Mouse (Mus musculus): ENCODE data around the gene Eva1c. TPM values are rescaled to one million over a fixed set of nuclear protein-coding genes. Genes with fewer than 3 reads are reported as not detected.

Eva1c gene
- polyA plus RNA-seq, 1 experiment = 2.2 TPM

DNA sequence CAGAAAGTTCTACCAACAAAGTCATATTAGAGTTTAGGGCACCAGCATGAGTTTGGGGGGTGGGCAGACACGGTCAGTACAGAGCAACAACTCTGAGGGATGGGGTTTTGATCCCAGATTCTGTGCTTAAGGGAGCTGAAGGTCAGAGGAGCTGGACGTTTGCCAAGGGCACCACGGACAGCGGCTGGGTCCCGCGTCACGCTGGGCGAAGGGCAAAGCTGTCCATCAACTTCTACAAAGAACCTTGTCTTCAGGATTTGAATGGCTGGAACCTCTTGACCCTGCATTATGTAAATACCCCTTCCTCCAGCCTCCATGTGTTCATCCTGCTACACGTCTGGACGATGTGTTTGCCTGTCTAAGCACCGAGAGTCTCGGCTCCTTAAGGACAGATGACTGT, 73.0 kb downstream of the Eva1c start:
- TF ChIP-seq CTCF (IDR thresholded peaks at IDR 0.05; ENCODE audit: borderline replicate concordance, extremely low read depth, insufficient read depth, insufficient read length) (no peak), POLR2A (IDR thresholded peaks at IDR 0.05; ENCODE audit: borderline replicate concordance, extremely low read depth, insufficient read depth, insufficient read length, poor library complexity, severe bottlenecking) (no peak)
- DNase-seq (ENCODE audit: low read depth) = no peak

DNA sequence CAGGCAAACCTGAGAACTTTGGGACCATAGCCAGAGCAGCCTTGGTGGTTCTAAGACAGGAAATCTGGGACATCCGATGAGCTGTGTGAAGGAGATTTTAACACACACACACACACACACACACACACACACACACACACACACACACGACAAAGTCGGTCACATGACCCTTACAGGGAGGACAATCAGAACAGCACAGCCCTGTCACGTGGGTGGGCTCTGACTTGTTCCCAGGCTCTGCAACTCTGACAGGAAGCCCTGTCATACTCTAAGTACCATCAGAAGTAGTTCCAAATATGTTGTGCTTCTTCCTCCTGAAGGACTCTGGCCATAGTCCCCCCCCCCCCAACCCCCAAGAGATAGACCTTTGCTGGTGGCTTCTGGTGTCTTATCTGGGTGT, 74.8 kb downstream of the Eva1c start:
- TF ChIP-seq POLR2A (IDR thresholded peaks at IDR 0.05; ENCODE audit: borderline replicate concordance, extremely low read depth, insufficient read depth, insufficient read length, poor library complexity, severe bottlenecking) = no peak
- no peak for DNase-seq (ENCODE audit: low read depth)

DNA sequence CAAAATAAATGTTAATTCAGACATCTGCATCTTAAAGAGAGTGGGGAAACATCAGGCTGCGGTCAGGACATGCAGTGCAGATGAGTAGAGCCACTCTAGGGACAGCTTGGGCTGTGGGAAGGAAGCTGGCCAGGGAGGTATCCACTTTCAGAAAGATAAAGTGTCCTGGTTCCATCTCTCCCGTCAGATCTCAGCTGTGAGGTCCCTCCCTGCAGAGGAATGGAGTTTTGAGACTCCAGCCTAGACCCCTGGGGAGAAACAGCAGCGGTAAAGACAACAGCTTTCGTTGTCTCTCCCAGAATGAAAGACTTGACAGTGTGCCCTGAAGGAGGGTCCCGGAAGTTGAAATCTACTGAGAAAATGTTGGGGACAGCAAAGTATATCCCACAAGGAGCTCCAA, 76.8 kb downstream of the Eva1c start:
- DNase-seq (ENCODE audit: low read depth) = no peak
- TF ChIP-seq CTCF (IDR thresholded peaks at IDR 0.05; ENCODE audit: borderline replicate concordance, extremely low read depth, insufficient read depth, insufficient read length) = no peak
- no peak for TF ChIP-seq POLR2A (IDR thresholded peaks at IDR 0.05; ENCODE audit: borderline replicate concordance, extremely low read depth, insufficient read depth, insufficient read length, poor library complexity, severe bottlenecking)

DNA sequence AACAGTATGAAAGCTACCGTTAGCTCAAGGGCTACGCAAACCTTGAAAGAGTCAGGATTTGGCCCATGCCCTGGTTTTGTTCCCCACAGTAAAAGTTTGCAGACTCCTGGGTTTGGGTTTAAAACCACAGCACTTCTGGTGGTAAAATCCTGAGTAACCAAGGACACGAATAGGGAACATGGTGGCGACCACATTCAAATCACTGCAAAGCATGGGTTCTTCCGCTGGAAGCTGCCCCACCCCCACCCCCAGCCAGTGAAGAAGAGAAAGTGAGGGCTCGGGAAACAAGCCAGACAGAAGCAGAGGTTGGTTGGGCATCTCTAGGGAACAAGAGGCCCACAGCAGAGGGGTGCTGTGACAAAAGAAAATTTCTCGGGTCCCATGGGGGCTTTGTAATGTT, 80.7 kb downstream of the Eva1c start:
- TF ChIP-seq POLR2A (IDR thresholded peaks at IDR 0.05; ENCODE audit: borderline replicate concordance, extremely low read depth, insufficient read depth, insufficient read length, poor library complexity, severe bottlenecking) (no peak), CTCF (IDR thresholded peaks at IDR 0.05; ENCODE audit: borderline replicate concordance, extremely low read depth, insufficient read depth, insufficient read length) (no peak)
- no peak for DNase-seq (ENCODE audit: low read depth)

DNA sequence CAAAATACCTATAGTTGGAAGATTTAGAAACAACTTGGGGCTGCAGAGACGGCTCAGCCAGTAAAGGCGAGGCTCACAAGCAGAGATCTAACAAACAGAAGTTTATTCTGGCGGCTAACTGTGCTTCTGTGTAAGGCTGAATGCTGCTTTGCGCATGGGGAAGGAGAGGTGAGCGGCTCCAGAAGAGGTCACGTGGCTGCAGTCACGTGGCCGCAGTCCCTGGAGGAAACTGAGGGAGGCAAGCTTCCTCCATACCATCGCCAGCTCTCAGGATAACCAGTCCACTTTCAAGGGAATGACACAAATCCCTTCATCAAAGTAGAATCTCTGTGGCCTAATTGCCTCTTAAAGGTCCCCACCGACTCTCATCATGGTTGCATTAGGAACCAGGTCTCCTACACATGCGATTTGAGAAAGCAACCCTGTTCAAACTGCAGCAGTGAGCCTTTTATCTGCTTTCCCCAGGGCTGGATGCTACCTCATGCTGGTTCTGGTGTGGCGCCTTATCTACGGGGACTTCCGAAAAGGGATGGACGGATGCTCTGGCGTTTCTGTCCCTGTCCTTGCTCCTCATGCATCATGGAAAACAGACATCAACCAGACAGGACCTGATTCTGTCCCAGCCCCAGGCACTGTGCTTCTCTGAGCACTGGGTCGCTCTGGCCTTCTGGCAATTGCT, 84.5 kb downstream of the Eva1c start:
- TF ChIP-seq POLR2A (IDR thresholded peaks at IDR 0.05; ENCODE audit: borderline replicate concordance, extremely low read depth, insufficient read depth, insufficient read length, poor library complexity, severe bottlenecking) (no peak), CTCF (IDR thresholded peaks at IDR 0.05; ENCODE audit: borderline replicate concordance, extremely low read depth, insufficient read depth, insufficient read length) (no peak)

DNA sequence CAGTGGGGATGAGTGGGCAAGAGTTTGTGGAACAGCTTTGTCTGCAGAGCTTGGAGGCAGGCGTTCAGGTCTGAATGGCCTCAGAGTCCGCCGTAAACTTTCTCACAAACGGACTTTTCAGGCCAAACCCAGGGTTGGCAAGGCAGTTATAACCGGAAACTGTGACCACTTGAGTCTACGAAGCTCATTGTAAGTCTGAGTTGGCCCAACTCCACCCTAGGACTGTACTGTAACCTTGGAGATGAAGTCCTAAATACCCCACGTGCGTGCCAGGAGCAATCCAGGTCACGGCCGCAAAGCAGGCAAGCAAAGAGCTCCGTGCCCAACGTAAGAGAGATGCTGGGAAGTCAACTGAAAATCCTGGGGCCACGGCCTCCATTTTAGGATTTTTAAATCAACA, 85.2 kb downstream of the Eva1c start:
- no peak for TF ChIP-seq POLR2A (IDR thresholded peaks at IDR 0.05; ENCODE audit: borderline replicate concordance, extremely low read depth, insufficient read depth, insufficient read length, poor library complexity, severe bottlenecking)
- no peak for TF ChIP-seq CTCF (IDR thresholded peaks at IDR 0.05; ENCODE audit: borderline replicate concordance, extremely low read depth, insufficient read depth, insufficient read length)
- peak; percentile 40 for DNase-seq (ENCODE audit: low read depth)

More for the DNA sequence above, 84.5 kb downstream of the Eva1c start:
- DNase-seq (ENCODE audit: low read depth) = no peak

DNA sequence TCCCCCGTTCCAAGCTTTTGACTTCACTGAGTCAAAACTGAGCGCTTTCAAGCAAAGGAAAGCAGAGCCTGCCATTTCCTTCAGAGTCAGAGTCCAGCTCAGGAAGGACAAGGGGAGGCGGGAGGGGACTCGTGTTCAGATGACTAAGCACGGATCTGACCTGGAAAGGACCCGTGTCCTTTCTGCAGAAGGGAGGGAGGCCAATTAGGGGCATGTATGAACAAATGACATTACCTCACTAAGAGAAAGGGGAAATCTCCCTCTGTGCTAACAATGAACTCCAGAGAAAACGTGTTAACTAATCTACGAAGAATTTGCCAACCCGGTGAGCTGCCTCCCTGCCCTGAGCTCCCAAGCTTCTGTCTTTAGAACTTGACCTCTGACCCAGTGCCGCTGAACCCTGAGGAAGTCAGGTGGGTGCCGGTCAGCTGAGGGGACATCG, 89.5 kb downstream of the Eva1c start:
- DNase-seq (ENCODE audit: low read depth) = peak; percentile 26
- TF ChIP-seq CTCF (IDR thresholded peaks at IDR 0.05; ENCODE audit: borderline replicate concordance, extremely low read depth, insufficient read depth, insufficient read length) (no peak), POLR2A (IDR thresholded peaks at IDR 0.05; ENCODE audit: borderline replicate concordance, extremely low read depth, insufficient read depth, insufficient read length, poor library complexity, severe bottlenecking) (no peak)

DNA sequence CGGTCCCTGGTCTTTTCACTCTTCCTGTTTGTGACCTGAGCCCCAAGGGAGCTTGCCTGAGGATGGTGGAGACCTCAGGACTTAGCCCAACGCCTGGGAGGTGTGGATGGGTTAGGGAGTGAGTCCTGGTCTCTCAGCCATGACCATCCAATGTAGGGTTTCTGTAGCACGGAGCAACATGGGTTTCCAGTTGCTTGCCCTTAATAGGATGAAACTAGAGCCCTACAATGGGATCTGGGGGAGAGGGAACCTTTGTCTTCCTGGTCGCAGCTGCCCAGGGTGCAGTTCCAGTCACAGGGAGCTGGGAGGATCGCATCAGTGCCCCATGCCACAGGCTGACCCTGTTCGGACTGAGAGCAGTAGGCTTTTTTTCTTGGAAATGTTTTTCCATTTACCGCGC, 90.6 kb downstream of the Eva1c start:
- TF ChIP-seq CTCF (IDR thresholded peaks at IDR 0.05; ENCODE audit: borderline replicate concordance, extremely low read depth, insufficient read depth, insufficient read length) (no peak), POLR2A (IDR thresholded peaks at IDR 0.05; ENCODE audit: borderline replicate concordance, extremely low read depth, insufficient read depth, insufficient read length, poor library complexity, severe bottlenecking) (no peak)
- DNase-seq (ENCODE audit: low read depth) = no peak

DNA sequence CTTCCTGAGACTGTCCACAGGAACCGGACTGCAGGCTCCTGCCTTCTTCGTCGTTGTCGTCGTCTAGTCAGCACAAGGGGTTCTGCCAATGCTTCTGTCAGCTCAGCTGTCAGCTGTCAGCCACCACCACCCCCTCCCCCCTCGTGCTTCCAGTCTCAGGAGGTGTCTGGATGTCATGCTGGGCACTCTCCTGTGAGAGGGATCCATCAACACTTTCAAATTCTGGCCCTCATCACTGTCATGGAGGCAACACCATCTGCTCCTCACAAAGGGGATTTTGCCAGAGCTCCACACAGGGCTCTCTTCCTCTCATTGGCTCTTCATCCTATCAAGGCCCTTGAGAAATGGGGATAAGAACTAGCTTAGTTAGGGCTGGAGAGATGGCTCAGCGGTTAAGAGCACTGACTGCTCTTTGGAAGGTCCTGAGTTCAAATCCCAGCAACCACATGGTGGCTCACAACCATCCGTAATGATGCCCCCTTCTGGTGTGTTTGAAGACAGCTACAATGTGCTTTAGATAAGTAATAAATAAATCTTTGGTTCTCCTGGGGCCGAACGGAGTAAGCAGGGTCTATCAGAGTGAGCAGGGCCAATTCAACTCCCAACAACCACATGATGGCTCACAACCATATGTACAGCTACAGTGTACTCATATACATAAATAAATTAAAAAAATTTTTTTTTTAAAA, 95.1 kb downstream of the Eva1c start:
- peak; percentile 88 for DNase-seq (ENCODE audit: low read depth)
- TF ChIP-seq CTCF (IDR thresholded peaks at IDR 0.05; ENCODE audit: borderline replicate concordance, extremely low read depth, insufficient read depth, insufficient read length) = no peak
- TF ChIP-seq POLR2A (IDR thresholded peaks at IDR 0.05; ENCODE audit: borderline replicate concordance, extremely low read depth, insufficient read depth, insufficient read length, poor library complexity, severe bottlenecking) = no peak

DNA sequence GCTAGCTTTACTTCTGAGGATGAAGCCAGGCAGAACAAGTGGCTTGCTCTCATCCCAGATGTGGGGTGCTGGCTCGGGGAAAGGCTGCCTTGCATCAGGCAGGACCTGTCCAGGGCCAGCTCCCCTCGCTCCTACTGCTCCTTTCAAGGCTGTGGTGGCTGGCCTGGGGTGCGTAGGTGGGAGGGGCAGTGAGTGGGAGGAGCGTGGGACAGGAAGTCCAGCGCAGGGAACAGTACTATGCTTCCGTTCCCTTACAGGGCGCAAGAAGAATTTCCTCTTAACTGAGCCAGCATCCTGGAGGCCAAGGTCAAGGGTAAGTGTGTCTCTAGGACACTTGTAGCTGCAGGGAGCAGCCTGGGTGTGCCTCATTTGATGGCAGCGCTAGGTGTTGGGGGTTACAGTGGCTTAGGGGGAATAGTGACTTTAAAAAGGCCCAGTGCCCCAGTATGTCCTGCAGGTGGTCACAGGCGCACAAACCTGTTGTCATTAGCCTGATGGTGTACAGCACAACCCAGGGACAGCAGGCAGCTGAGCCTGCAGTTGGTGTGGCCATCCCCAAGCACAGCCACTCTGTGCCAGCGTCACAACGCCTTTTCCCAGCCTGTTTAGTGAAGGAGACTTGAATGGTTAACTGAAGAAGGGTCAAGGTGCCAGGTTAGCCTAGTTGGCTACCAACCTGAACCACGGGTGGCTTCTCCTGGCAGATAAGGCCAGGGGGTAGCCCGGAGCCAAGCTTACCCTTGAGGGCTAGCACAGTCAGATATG, 98.3 kb downstream of the Eva1c start:
- DNase-seq (ENCODE audit: low read depth) = no peak
- TF ChIP-seq CTCF (IDR thresholded peaks at IDR 0.05; ENCODE audit: borderline replicate concordance, extremely low read depth, insufficient read depth, insufficient read length) (no peak), POLR2A (IDR thresholded peaks at IDR 0.05; ENCODE audit: borderline replicate concordance, extremely low read depth, insufficient read depth, insufficient read length, poor library complexity, severe bottlenecking) (no peak)

DNA sequence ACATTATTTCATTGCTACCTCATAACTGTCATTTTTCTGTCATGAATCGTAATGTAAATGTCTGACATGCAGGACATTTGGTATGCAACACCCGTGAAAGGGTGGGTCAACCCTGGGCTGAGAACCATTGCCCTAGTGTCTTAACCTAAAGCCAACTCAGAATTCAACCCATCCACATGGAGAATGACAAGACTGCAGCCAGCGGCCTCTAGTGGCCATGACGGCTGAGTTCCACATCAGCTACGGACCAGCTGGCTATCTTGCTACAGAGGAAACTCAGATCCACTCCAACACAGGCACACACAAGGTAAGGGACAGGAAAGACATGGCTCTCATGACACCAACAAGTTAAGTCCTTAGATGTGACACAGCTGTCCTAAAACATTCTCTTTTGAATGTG, 98.9 kb downstream of the Eva1c start:
- TF ChIP-seq POLR2A (IDR thresholded peaks at IDR 0.05; ENCODE audit: borderline replicate concordance, extremely low read depth, insufficient read depth, insufficient read length, poor library complexity, severe bottlenecking) = no peak
- TF ChIP-seq CTCF (IDR thresholded peaks at IDR 0.05; ENCODE audit: borderline replicate concordance, extremely low read depth, insufficient read depth, insufficient read length) = peak; percentile 90
- DNase-seq (ENCODE audit: low read depth) = peak; percentile 77

Data from brain, embryonic 14.5 days (tissue).